Mouse (Mus musculus) cerebellum, adult 2 months (tissue): ENCODE data around the gene Rnf222. TPM values are rescaled to one million over a fixed set of nuclear protein-coding genes. Genes with fewer than 3 reads are reported as not detected.
A peak's percentile ranks its signal among the peaks of the same experiment; 100 is the strongest.

ENCODE experiments used
- DNase-seq, 2 experiments: peaks; one replicate each; pipeline ENCODE4 v3.0.0; 2021
- H3K27ac ChIP-seq: fragments of 200-500 bp; 2 replicates; pipeline ENCODE4 v1.5.1; 2012; ENCODE audit warnings: low read length, control low read depth, inconsistent platforms; ENCODE audit not compliant: insufficient read depth
- H3K27me3 ChIP-seq: fragments of 200-500 bp; 2 replicates; pipeline ENCODE4 v1.6.1; 2012; ENCODE audit warnings: inconsistent platforms, mild to moderate bottlenecking, low read length, moderate library complexity; ENCODE audit not compliant: control insufficient read depth, insufficient read depth
- H3K4me1 ChIP-seq: fragments of 200-500 bp; 2 replicates; pipeline ENCODE4 v1.6.1; 2011; ENCODE audit warnings: low read length; ENCODE audit not compliant: control insufficient read depth, insufficient read depth
- H3K4me3 ChIP-seq: fragments of 200-500 bp; replicated peaks from 2 replicates; pipeline ENCODE3; 2011; ENCODE audit warnings: mild to moderate bottlenecking, low read depth, low read length, control low read depth; ENCODE audit not compliant: insufficient read depth
- CTCF ChIP-seq: fragments of 200-500 bp; IDR thresholded peaks from 2 replicates; pipeline ENCODE4 v1.5.1; 2011; ENCODE audit warnings: low read depth, mild to moderate bottlenecking, control low read depth, low read length, moderate library complexity, borderline replicate concordance; ENCODE audit not compliant: insufficient read depth
- POLR2A ChIP-seq: fragments of 200-500 bp; IDR thresholded peaks from 2 replicates; pipeline ENCODE4 v1.6.1; 2011; ENCODE audit warnings: low read length, control low read depth, borderline replicate concordance; ENCODE audit not compliant: insufficient read depth
- WGBS: fragments of 180-500 bp; shearing (Covaris S2); methylation state at CpG from one replicate; pipeline ENCODE4 v1.1.7; 2018; 5-methylcytosine and 5-hydroxymethylcytosine counted together
- polyA plus RNA-seq: library from polyadenylated mRNA; depleted of rRNA; stranded (reverse); fragments of >200 nt; gene quantifications from 2 replicates; pipeline ENCODE4 v1.2.3, GENCODE M21; 2012

The Rnf222 gene
- polyA plus RNA-seq, 1 experiment = 0.05 TPM

GRCm38 (mm10) chr11:68892233-68892832, 4.0 kb downstream of the Rnf222 start:
- H3K27ac ChIP-seq = no peak overlapping the region
- no peak for TF ChIP-seq CTCF
- no peak for TF ChIP-seq POLR2A
- 77% methylated on average over 15 of the region's 15 CpGs for WGBS
- no peak overlapping the region for H3K4me3 ChIP-seq
- no peaks in the 10 kb centered on the region for H3K27me3 ChIP-seq
- no peak for DNase-seq
- no peaks in the 10 kb centered on the region for H3K4me1 ChIP-seq

- no peak for DNase-seq
- H3K27me3 ChIP-seq = no peaks in the 10 kb centered on the region
- WGBS = 67% methylated on average over 12 of the region's 12 CpGs
- TF ChIP-seq CTCF (no peak), POLR2A (no peak)
- H3K4me3 ChIP-seq = no peak overlapping the region
- H3K4me1 ChIP-seq = no peaks in the 10 kb centered on the region
- no peak overlapping the region for H3K27ac ChIP-seq
These were observed 5.6 kb downstream of the Rnf222 start for GRCm38 (mm10) chr11:68893911-68894464.

DNA sequence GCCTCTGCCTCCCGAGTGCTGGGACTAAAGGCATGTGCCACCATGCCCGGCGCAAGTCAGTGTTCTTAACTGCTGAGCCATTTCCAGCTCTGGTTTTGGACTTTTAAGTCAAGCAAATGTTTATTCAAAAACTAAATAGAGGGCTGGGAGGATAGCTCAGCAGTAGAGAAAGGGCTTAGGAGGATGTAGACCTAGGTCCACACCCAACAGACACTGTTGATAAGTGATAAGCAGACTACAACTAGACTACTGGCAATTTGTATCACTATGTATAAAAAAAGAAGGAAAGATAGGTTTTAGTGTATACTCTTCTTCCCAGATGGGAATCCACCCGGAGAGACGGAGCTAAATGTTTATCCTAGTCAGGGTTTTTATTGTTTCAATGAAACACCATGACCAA, 7.9 kb downstream of the Rnf222 start:
- Histone ChIP-seq H3K4me3 (no peak overlapping the region), H3K27ac (no peak overlapping the region), H3K27me3 (no peaks in the 10 kb centered on the region), H3K4me1 (no peaks in the 10 kb centered on the region)
- TF ChIP-seq POLR2A = no peak
- TF ChIP-seq CTCF = no peak
- no peak for DNase-seq
- WGBS = 93% methylated on average over 5 of the region's 5 CpGs

DNA sequence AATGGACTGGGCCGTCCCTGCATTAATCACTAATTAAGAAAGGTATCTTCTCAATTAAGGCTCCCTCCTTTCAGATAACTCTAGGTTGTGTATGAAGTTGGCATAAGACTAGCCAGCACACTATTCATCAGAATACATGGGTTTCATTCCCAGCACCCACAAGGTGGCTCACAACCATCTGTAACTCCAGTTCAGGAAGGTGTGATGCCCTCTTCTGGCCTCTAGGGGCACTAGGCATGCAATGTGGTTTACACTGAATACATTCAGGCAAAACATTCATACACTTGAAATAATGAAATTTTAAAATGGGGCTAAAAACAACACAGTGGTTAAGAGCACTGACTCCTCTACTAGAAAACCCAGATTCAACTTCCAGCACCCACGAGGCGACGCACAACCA, 8.8 kb downstream of the Rnf222 start:
- Histone ChIP-seq H3K4me3 (no peak overlapping the region), H3K27ac (no peak overlapping the region), H3K4me1 (no peaks in the 10 kb centered on the region), H3K27me3 (no peaks in the 10 kb centered on the region)
- peak; percentile 41 to 43 for DNase-seq
- TF ChIP-seq CTCF (peak; percentile 67), POLR2A (no peak)
- WGBS = 47% methylated on average over 4 of the region's 4 CpGs

DNA sequence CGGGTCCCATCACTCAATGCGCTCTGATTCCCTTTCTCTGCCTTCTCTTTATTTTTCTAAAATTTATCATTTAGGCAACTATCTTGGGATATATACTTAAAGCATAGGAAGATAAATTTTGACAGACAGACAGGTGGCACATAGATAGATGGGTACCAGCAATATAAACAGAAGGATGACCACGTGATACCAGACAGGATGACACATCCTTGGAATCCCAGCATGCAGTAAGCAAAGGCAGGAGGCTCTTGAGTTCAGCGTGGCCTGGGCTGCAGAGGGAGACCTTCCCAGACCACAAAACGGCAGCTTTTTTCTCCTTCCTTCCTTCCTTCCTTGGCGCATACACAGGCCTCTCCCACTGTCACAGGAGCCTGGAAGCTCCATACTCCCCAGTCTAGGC, 9.5 kb downstream of the Rnf222 start:
- no peak overlapping the region for H3K27ac ChIP-seq
- WGBS = 71% methylated on average over 6 of the region's 6 CpGs
- no peak overlapping the region for H3K4me3 ChIP-seq
- no peak for TF ChIP-seq CTCF
- no peak for TF ChIP-seq POLR2A
- DNase-seq = no peak
- H3K27me3 ChIP-seq = no peaks in the 10 kb centered on the region
- H3K4me1 ChIP-seq = no peaks in the 10 kb centered on the region

GRCm38 (mm10) chr11:68898790-68899189, 10.4 kb downstream of the Rnf222 start:
- H3K27ac ChIP-seq = no peak overlapping the region
- H3K4me1 ChIP-seq = no peaks in the 10 kb centered on the region
- no peak overlapping the region for H3K4me3 ChIP-seq
- TF ChIP-seq CTCF = no peak
- no peak for TF ChIP-seq POLR2A
- 92% methylated on average over 6 of the region's 6 CpGs for WGBS
- no peak for DNase-seq
- H3K27me3 ChIP-seq = no peaks in the 10 kb centered on the region

- 80% methylated on average over 8 of the region's 8 CpGs for WGBS
- Histone ChIP-seq H3K27me3 (no peaks in the 10 kb centered on the region), H3K27ac (no peak overlapping the region), H3K4me3 (no peak overlapping the region), H3K4me1 (no peaks in the 10 kb centered on the region)
- no peak for TF ChIP-seq POLR2A
- no peak for TF ChIP-seq CTCF
- no peak for DNase-seq
These were observed 11.5 kb downstream of the Rnf222 start for GRCm38 (mm10) chr11:68899815-68900214.
